Mouse (Mus musculus) stomach, embryonic 15.5 days (tissue): ENCODE data around the gene Akap14. TPM values are rescaled to one million over a fixed set of nuclear protein-coding genes. Genes with fewer than 3 reads are reported as not detected.

Experiments
- polyA plus RNA-seq: library from polyadenylated mRNA; unstranded; fragments of >200 nt; fragmentation: Nextera tagmentation; extraction: Ambion mirVana; gene quantifications from 2 replicates; pipeline ENCODE4 v1.2.1, GENCODE M21; 2015

Gene Akap14
- polyA plus RNA-seq, 1 experiment from 2014 or later = 0.06 TPM

Other genes starting within 250 kb of the Akap14 start
- 15.9 and 16.2 TPM in 2 replicates for gene Sept6, start 177.0 kb downstream of the Akap14 start, polyA plus RNA-seq
- gene Sowahd, start 120.0 kb downstream of the Akap14 start, polyA plus RNA-seq = 0.10 and 0.17 TPM in 2 replicates
- 527 and 550 TPM in 2 replicates for gene Rpl39, start 83.4 kb downstream of the Akap14 start, polyA plus RNA-seq
- 22.3 and 23.6 TPM in 2 replicates for gene Upf3b, start 58.5 kb downstream of the Akap14 start, polyA plus RNA-seq
- gene Nkap, start 42.0 kb downstream of the Akap14 start, polyA plus RNA-seq = 14.1 and 14.6 TPM in 2 replicates
- gene Ndufa1, start 22.3 kb upstream of the Akap14 start, polyA plus RNA-seq = 383 and 411 TPM in 2 replicates
- gene Rnf113a1, start 22.4 kb upstream of the Akap14 start, polyA plus RNA-seq = 10.2 TPM in 2 replicates
- not detected in 2 replicates for gene Gm9, start 42.2 kb upstream of the Akap14 start, polyA plus RNA-seq
- not detected in 2 replicates for gene Rhox1, start 53.4 kb upstream of the Akap14 start, polyA plus RNA-seq
- gene Rhox2a, start 76.1 kb upstream of the Akap14 start, polyA plus RNA-seq = not detected in 2 replicates
- gene Rhox3a, start 81.1 kb upstream of the Akap14 start, polyA plus RNA-seq = not detected in 2 replicates
- gene Rhox4a, start 96.5 kb upstream of the Akap14 start, polyA plus RNA-seq = not detected in 2 replicates
- gene Rhox3a2, start 211.2 kb upstream of the Akap14 start, polyA plus RNA-seq = not detected in 2 replicates
- gene Rhox4a2, start 222.0 kb upstream of the Akap14 start, polyA plus RNA-seq = 0.30 TPM in 1 of 2 replicates, not detected in the other
- not detected in 2 replicates for gene Rhox2b, start 243.2 kb upstream of the Akap14 start, polyA plus RNA-seq